Mouse (Mus musculus) brain, embryonic 14.5 days (tissue): Measurements from ENCODE around the gene Lrrc1.

Experiments
- CTCF ChIP-seq: fragments of 200-500 bp; IDR thresholded peaks from 2 replicates; pipeline ENCODE4 v1.5.1; 2012; ENCODE audit warnings: inconsistent platforms, mild to moderate bottlenecking, moderate library complexity, borderline replicate concordance; ENCODE audit not compliant: insufficient read depth, insufficient read length; ENCODE audit errors: extremely low read depth
- POLR2A ChIP-seq: fragments of 200-500 bp; IDR thresholded peaks from 2 replicates; pipeline ENCODE4 v1.6.1; 2012; ENCODE audit warnings: mild to moderate bottlenecking, inconsistent platforms, borderline replicate concordance; ENCODE audit not compliant: poor library complexity, insufficient read depth, insufficient read length, severe bottlenecking; ENCODE audit errors: extremely low read depth

DNA sequence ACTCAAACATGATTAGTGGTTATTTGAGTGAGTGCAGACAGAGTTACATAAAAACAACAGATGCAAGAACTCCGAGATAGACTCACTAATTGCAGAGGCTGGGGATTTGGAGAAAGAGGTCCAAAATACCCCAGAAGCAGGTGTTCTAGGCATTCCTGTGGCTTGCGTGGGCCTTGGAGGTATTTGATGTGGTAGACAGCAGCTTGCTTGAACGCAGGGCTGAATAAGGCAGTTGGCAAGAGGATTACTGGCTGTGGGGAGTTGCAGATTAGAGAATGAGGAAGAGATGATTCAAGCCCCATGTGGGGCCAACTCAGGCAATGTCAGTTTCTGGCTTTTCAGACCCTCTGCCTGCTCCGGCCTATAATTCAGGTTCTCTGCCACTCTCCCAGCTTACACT lies 47.8 kb upstream of the Lrrc1 start:
- no peak for TF ChIP-seq POLR2A
- TF ChIP-seq CTCF, result no peak
